Mouse (Mus musculus) forebrain, embryonic 16.5 days (tissue): ENCODE measurements around the gene Antxr1. TPM values are rescaled to one million over a fixed set of nuclear protein-coding genes. Genes with fewer than 3 reads are reported as not detected.

Experiments used
- ATAC-seq: fragments of 200-750 bp; cut with Nextera tagmentation; 2 replicates; pipeline ENCODE4 v1.8.0; 2017; ENCODE audit warnings: mild to moderate bottlenecking, moderate library complexity
- H3K27ac ChIP-seq: fragments of 300-500 bp; sonication (generic); 2 replicates; pipeline ENCODE4 v1.5.1; 2014; ENCODE audit warnings: low read length, control low read depth
- H3K27me3 ChIP-seq: fragments of 300-500 bp; sonication (generic); replicated peaks from 2 replicates; pipeline ENCODE4 v1.6.1; 2014; ENCODE audit warnings: low read length; ENCODE audit not compliant: control insufficient read depth, insufficient read depth
- H3K36me3 ChIP-seq: fragments of 300-500 bp; sonication (generic); 2 replicates; pipeline ENCODE4 v1.6.1; 2014; ENCODE audit not compliant: control insufficient read depth, insufficient read depth
- H3K4me1 ChIP-seq: fragments of 300-500 bp; sonication (generic); replicated peaks from 2 replicates; pipeline ENCODE4 v1.6.1; 2014; ENCODE audit warnings: low read length; ENCODE audit not compliant: control insufficient read depth, insufficient read depth
- H3K4me2 ChIP-seq: fragments of 300-500 bp; sonication (generic); 2 replicates; pipeline ENCODE4 v1.6.1; 2014; ENCODE audit warnings: mild to moderate bottlenecking, low read length, control low read depth
- H3K4me3 ChIP-seq: fragments of 300-500 bp; sonication (generic); replicated peaks from 2 replicates; pipeline ENCODE4 v1.5.1; 2014; ENCODE audit warnings: mild to moderate bottlenecking, low read length, control low read depth
- H3K9ac ChIP-seq: fragments of 300-500 bp; sonication (generic); replicated peaks from 2 replicates; pipeline ENCODE4 v1.6.1; 2014; ENCODE audit warnings: low read depth, low read length, control low read depth
- H3K9me3 ChIP-seq: fragments of 300-500 bp; sonication (generic); 2 replicates; pipeline ENCODE4 v1.6.1; 2016; ENCODE audit warnings: low read length; ENCODE audit not compliant: control insufficient read depth
- WGBS: fragments of 180-500 bp; shearing (Covaris S2); extraction: QIAGEN DNeasy Blood & Tissue Kit; methylation state at CpG from one replicate; pipeline ENCODE4 v1.1.7; 2014; 5-methylcytosine and 5-hydroxymethylcytosine counted together
- polyA plus RNA-seq: library from polyadenylated mRNA; unstranded; fragments of >200 nt; fragmentation: Nextera tagmentation; extraction: Ambion mirVana; gene quantifications from 2 replicates; pipeline ENCODE4 v1.2.1, GENCODE M21; 2015

The Antxr1 gene
- polyA plus RNA-seq, 1 experiment from 2014 or later, result 3.1 TPM

DNA sequence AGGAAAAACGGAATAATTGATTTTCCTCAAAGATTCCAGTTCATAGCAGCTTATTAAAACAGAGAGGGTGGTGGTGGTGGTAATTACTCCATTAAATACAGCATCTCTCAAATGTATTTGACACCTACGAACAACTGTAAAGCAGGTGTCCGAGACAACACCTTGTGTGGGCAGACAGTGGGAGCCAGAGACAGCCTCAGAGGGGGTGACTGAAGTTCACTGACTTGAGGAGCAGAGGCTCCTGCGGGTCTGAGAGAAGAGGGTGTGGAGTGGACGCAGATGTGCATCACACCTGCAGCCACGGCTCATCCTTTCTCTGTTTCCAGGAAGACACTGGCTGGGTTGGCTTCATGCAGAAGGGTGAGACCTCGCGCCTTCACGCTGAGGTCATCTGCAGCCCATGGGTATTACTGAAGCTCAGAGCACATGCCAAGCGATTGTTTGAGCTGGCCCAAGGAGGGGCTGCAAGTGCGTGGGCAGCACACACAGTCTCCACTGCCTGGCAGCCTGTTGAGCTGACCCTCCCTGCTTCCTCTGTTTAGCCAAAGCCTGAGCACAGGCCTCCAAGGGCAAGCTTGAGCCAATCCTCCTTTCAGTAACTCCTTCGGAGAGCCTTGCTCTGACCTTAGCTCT lies 168.8 kb downstream of the Antxr1 start:
- no peak for ATAC-seq
- Histone ChIP-seq H3K36me3 (no peaks in the 10 kb centered on the region), H3K9me3 (no peaks in the 10 kb centered on the region), H3K27me3 (no peaks in the 10 kb centered on the region), H3K4me1 (peaks cover 8% of the 10 kb centered on the region; the same call in 1 of the 2 replicates), H3K9ac (no peak overlapping the region), H3K4me2 (no peak overlapping the region), H3K27ac (no peak overlapping the region), H3K4me3 (no peak overlapping the region)
- whole genome bisulfite sequencing, result 91% methylated on average over 12 of the region's 12 CpGs

DNA sequence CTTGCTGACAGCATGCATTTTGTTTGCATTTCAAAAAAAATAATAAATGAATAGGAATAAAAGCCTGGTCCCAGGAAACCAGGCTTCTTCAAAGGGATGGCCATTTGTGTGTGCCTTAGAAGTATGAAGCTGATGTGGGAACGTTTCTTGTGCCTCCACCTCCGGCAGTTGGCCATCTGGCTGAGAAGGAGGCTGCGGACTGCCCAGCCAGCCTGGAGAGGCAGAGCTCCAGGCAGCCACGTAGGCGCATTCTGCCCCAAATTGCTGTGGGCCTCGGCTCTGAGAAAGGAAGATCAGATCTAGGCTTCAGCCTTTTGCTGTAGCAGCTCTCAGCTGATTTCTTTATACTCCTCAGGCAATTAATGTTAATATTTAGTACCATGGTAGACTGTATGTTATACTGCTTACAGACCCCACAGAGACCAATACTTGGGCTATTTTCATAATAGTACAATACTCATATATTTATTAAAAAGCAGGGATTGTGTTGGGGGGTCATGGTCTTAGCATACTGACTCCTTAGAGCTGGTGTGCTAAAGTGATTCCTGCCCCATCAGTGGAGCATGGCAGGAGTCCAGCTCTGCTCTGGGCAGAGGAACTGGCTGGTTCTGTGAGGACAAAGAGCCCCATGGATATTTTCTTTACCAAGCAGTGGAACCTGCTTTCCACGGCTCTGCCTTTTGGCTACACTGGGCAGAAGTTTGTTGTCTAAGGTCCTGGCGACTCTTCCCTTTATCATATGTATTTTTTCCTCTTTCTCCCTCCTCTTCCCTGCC lies 169.9 kb downstream of the Antxr1 start:
- Histone ChIP-seq H3K4me3 (no peak overlapping the region), H3K9ac (no peak overlapping the region), H3K36me3 (no peaks in the 10 kb centered on the region), H3K27ac (no peak overlapping the region), H3K9me3 (no peaks in the 10 kb centered on the region), H3K4me2 (no peak overlapping the region), H3K27me3 (no peaks in the 10 kb centered on the region), H3K4me1 (peaks cover 8% of the 10 kb centered on the region; the same call in 1 of the 2 replicates)
- WGBS, result 60% methylated on average over 8 of the region's 8 CpGs
- ATAC-seq, result no peak

DNA sequence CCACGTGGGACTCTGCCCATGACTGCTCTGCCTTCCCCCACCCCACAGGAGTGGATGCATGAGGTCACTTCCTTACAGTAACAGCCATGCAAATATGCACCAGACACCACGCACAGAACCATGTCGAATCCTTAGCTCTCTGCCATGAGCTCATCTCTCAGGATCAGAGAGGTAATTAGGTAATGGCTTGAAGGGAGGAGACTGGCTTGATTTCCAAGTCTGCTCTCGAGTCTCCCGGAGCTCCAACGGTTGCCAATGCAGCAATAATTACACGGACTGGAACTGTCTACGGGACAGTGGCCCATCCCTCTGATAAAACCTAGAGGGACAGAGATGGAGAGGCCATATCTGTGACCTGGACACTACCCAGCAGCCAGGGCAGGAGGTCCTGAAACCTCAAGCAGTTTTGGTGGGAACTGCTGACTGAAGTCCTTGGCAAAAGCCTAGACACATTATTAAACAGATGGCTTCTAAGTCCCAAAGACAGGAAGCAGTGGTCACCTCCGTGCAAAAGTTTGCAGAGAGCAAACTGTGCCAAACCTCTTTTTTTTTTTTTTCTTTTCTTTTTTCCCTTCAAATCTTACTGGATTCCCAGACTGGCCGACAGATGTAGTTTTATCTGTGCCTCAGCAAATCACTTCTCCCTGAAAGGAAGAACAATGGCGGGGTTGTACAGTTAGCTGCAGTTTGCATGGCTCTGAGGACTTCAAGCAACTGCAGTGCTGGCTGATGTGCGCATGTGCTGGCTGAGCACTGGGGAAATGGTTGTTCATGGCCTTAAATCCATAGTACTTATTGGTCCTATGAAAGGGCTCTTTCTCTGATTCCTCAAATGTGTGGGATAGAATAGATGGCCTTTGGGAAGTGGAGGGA lies 174.0 kb downstream of the Antxr1 start:
- H3K4me2 ChIP-seq, result no peak overlapping the region
- WGBS, result 64% methylated on average over 12 of the region's 12 CpGs
- ATAC-seq, result no peak
- H3K4me3 ChIP-seq, result no peak overlapping the region
- H3K9me3 ChIP-seq, result no peaks in the 10 kb centered on the region
- no peaks in the 10 kb centered on the region for H3K36me3 ChIP-seq
- no peak overlapping the region for H3K27ac ChIP-seq
- peaks cover 11% of the 10 kb centered on the region; the same call in 1 of the 2 replicates for H3K4me1 ChIP-seq
- no peaks in the 10 kb centered on the region for H3K27me3 ChIP-seq
- H3K9ac ChIP-seq, result no peak overlapping the region

DNA sequence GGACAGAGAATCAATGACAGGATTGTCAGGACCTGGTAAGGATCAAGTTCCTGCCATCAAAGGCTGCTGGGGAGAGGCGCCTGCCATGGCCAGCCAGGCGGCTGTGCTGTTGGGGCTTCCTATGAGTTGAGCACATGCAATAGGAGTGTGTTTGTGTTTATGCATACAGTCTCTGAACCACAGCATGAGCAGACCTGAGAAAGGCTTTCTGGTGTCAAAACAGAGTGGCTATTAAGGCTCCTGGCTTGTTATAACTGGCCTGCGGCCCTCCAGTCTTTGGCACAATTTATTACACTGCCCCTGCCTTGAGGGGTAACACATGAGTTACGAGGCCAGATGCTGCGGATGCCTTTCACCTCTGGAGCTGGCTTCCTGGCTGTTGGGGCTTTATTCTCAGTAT lies 175.4 kb downstream of the Antxr1 start:
- Histone ChIP-seq H3K36me3 (no peaks in the 10 kb centered on the region), H3K9ac (no peak overlapping the region), H3K9me3 (no peaks in the 10 kb centered on the region), H3K27ac (no peak overlapping the region), H3K27me3 (no peaks in the 10 kb centered on the region), H3K4me1 (peaks cover 7% of the 10 kb centered on the region; the same call in 1 of the 2 replicates), H3K4me2 (no peak overlapping the region), H3K4me3 (no peak overlapping the region)
- 82% methylated on average over 5 of the region's 5 CpGs for WGBS
- ATAC-seq, result no peak

DNA sequence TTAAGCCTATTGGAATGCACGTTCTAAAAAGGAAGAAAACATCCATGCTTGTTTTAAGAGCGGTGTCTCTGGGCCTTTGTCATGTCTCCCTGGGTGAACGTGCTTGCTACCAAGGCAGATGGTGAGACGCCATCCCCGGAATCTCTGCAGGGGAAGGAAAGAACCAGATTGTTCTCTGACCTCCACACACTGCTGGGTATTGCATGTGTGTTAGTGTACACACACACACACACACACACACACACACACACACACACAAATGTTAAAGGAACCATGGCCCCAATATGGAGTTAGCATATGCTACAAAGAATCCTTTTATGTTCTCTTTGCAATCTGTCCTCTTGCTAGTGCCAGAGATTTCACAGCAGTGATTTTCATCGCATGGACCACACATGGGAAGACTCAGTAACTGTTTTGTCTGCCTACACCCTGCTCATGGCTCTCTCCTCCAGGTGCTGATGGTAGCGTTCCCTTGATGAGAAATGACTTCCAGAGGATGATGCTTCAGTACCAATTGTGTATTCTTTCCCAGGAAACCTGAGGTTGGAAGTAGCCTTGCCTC lies 177.5 kb downstream of the Antxr1 start:
- no peak overlapping the region for H3K4me2 ChIP-seq
- no peak overlapping the region for H3K4me3 ChIP-seq
- peaks cover 3% of the 10 kb centered on the region; the same call in 1 of the 2 replicates for H3K4me1 ChIP-seq
- ATAC-seq, result peak; percentile 70
- no peak overlapping the region for H3K27ac ChIP-seq
- 54% methylated on average over 7 of the region's 7 CpGs for WGBS
- H3K9ac ChIP-seq, result no peak overlapping the region
- H3K36me3 ChIP-seq, result no peaks in the 10 kb centered on the region
- no peaks in the 10 kb centered on the region for H3K27me3 ChIP-seq
- H3K9me3 ChIP-seq, result no peaks in the 10 kb centered on the region

DNA sequence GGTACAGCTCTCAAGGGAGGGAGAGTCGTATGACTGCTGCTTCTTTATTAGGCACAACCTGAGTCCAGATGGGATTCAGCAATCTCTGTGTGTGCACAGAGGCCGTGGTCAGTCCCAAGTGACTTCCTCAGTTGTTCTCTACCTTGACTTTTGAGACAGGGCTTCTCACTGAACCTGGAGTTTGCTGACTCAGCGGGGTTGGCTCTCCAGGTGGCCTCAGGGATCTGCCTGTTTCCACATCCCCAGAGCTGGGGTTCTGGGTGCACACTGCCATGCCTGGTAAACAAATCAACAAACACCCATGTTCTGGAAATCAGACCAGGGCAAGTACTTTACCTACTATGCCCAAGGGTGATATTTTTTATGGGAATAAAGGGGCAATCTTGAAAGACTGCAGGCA lies 181.8 kb downstream of the Antxr1 start:
- Histone ChIP-seq H3K36me3 (no peaks in the 10 kb centered on the region), H3K27me3 (no peaks in the 10 kb centered on the region), H3K9me3 (no peaks in the 10 kb centered on the region), H3K4me1 (peaks cover 3% of the 10 kb centered on the region; the same call in 1 of the 2 replicates), H3K27ac (no peak overlapping the region), H3K9ac (no peak overlapping the region), H3K4me3 (no peak overlapping the region), H3K4me2 (no peak overlapping the region)
- no peak for ATAC-seq
- 91% methylated on average over 3 of the region's 3 CpGs for WGBS

DNA sequence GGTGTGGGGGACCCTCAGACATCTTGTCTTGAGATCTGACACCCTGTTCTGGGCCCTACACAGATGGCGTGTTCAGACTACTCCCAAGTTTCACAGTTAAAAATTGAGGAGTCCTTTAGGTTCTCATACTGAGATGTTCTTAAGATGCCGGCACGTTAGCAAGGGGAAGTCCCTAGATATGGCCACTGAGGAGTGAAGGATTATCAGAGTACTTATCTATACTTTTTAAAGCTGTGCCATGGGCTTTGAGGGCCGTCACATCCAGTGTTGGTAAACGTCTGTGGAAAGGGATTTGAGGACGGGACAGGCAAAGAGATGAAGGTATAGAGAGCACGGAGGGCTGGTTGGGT lies 182.4 kb downstream of the Antxr1 start:
- Histone ChIP-seq H3K9ac (no peak overlapping the region), H3K9me3 (no peaks in the 10 kb centered on the region), H3K4me3 (no peak overlapping the region), H3K36me3 (no peaks in the 10 kb centered on the region), H3K4me2 (no peak overlapping the region), H3K4me1 (peaks cover 3% of the 10 kb centered on the region; the same call in 1 of the 2 replicates), H3K27me3 (no peaks in the 10 kb centered on the region), H3K27ac (no peak overlapping the region)
- 88% methylated on average over 7 of the region's 7 CpGs for WGBS
- ATAC-seq, result no peak

DNA sequence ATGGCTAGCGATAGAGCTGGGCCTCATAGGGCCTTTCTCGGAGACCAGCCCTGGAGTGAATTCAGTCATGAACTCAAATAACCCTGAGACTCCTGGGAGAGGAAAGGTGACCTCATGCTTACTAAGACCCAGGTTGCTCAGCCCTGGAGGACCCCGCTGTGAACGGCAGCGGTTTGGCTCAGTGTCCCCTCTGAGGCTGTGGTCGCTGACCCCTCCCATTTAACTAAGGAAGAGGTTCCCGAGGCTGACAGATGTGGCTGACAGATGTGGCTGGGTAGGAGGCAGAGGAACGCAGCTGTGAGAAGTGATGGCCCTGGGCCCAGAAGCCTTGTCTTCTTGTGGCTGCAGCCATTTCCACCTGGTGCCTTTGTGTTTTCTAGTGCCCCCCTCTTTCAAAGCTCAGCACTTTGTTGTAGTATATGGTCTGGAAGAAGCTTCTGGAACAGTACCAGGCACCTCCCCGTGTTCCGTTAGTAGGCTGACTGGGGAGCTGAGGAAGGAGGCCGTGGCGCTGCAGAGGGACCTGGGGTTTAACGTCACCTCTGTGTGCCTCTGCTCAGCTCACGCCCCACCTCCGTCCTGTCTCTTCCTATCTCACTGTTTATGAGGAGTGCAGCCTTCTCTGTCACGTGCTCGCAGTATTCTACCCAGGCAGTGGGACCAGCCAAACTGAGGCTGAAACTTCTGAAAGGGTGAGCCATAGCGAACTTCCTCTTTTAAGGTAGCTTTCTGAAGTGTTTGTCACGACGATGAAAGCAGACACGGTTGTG lies 183.0 kb downstream of the Antxr1 start:
- Histone ChIP-seq H3K27ac (no peak overlapping the region), H3K4me3 (no peak overlapping the region), H3K9ac (no peak overlapping the region), H3K9me3 (no peaks in the 10 kb centered on the region), H3K27me3 (no peaks in the 10 kb centered on the region), H3K4me2 (no peak overlapping the region), H3K4me1 (no peaks in the 10 kb centered on the region), H3K36me3 (no peaks in the 10 kb centered on the region)
- 83% methylated on average over 21 of the region's 21 CpGs for WGBS
- ATAC-seq, result no peak
